Comparison of ENCODE assay signal across 9 mouse cellular contexts in the genomic region with DNA sequence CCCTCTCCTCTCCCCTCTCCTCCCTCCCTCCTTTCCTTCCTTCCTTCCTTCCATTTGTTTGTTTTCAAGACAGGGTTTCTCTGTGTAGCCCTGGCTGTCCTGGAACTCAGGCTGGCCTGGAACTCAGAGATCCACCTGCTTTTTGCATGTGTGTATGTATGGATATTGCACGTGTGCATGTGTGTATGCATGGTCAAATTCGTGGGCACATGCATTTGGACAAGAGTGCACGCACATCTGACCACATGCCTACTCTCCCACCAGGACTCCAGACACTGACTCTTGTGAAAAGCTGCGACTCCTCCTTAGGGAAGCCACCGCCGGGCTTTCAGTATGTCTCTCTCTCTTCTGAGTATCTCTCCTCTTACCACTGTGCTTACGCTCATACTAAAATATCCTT. TPM values are rescaled to one million over a fixed set of nuclear protein-coding genes. Genes with fewer than 3 reads are reported as not detected.
DNase-seq lines count a peak whose midpoint lies in the region; ATAC-seq and TF ChIP-seq lines count a peak whose summit lies in the region.
"Had no signal": no experiment of that assay in that cellular context is flagged by ENCODE, and none has a peak within 500 bp of the region (broad histone marks: within the 10 kb centered on the region; RNA-seq: fewer than 3 reads in every experiment).

No protein-coding gene starts in this region.

- no peaks in the 10 kb centered on the region for H3K9me3 ChIP-seq in heart, postnatal 0 days (replicated peaks; ENCODE audit: control insufficient read depth, low read length)
- H3K9me3 ChIP-seq in heart, embryonic 11.5 days (replicated peaks; ENCODE audit: control insufficient read depth, low read length): no peaks in the 10 kb centered on the region
- H3K9me3 ChIP-seq in midbrain, embryonic 10.5 days (replicated peaks): no peaks in the 10 kb centered on the region
- H3K9me3 ChIP-seq in midbrain, embryonic 15.5 days: no peaks in the 10 kb centered on the region
- no peaks in the 10 kb centered on the region for H3K9me3 ChIP-seq in liver, embryonic 16.5 days (replicated peaks; ENCODE audit: control insufficient read depth, low read length)
- H3K9me3 ChIP-seq: G1E; neural tube, embryonic 13.5 days had no signal

- ATAC-seq in heart, postnatal 0 days (ENCODE audit: insufficient read depth, low read depth): no peak
- ATAC-seq in heart, embryonic 11.5 days (replicated peaks; ENCODE audit: insufficient number of reproducible peaks, low FRiP score, low TSS enrichment): no peak
- ATAC-seq in midbrain, embryonic 15.5 days (replicated peaks): no peak
- no peak for ATAC-seq in liver, embryonic 16.5 days (ENCODE audit: low read depth)

- peak; percentile 21 for DNase-seq in heart, postnatal 0 days (ENCODE audit: low spot score)
- no peak for DNase-seq in midbrain, embryonic 10.5 days (ENCODE audit: low spot score)
- no peak for DNase-seq in right cerebral cortex, postnatal 10 days (ENCODE audit: low spot score in 2 of 2)

- H3K4me1 ChIP-seq in heart, postnatal 0 days (ENCODE audit: control insufficient read depth, insufficient read depth): peaks cover 21% of the 10 kb centered on the region
- H3K4me1 ChIP-seq in heart, embryonic 11.5 days (ENCODE audit: control insufficient read depth, insufficient read depth, low read length): peaks cover 12% of the 10 kb centered on the region; the same call in 1 of the 2 replicates
- H3K4me1 ChIP-seq in midbrain, embryonic 10.5 days: peaks cover 31% of the 10 kb centered on the region
- 0 out of 2 replicates have a peak, but pooled peaks cover 4% of the 10 kb centered on the region for H3K4me1 ChIP-seq in midbrain, embryonic 15.5 days
- H3K4me1 ChIP-seq in cortical plate, adult 2 months (ENCODE audit: control insufficient read depth, insufficient read depth, low read length): no peaks in the 10 kb centered on the region; the same call in 1 of the 2 replicates
- peaks cover 4% of the 10 kb centered on the region for H3K4me1 ChIP-seq in liver, embryonic 16.5 days (ENCODE audit: control insufficient read depth, low read depth, low read length)

- peak overlapping the region; percentile 90 for H3K27ac ChIP-seq in heart, postnatal 0 days (ENCODE audit: low read depth)
- H3K27ac ChIP-seq in heart, embryonic 11.5 days (ENCODE audit: low read depth, low read length): no peak overlapping the region
- H3K27ac ChIP-seq in midbrain, embryonic 10.5 days (replicated peaks): peak overlapping the region; percentile 87
- H3K27ac ChIP-seq in midbrain, embryonic 15.5 days: no peak overlapping the region
- H3K27ac ChIP-seq in cortical plate, adult 2 months (ENCODE audit: insufficient read depth, low read length): peak overlapping the region; percentile 79
- no peak overlapping the region for H3K27ac ChIP-seq in liver, embryonic 16.5 days (ENCODE audit: low read length)
- H3K27ac ChIP-seq: neural tube, embryonic 13.5 days had no signal

- H3K4me3 ChIP-seq in heart, postnatal 0 days (ENCODE audit: low read depth, low read length): no peak overlapping the region
- no peak overlapping the region for H3K4me3 ChIP-seq in heart, embryonic 11.5 days (ENCODE audit: low read depth, low read length)
- H3K4me3 ChIP-seq in midbrain, embryonic 10.5 days: peak overlapping the region; percentile 39
- H3K4me3 ChIP-seq in midbrain, embryonic 15.5 days: no peak overlapping the region
- 0 out of 2 replicates have a peak overlapping the region, but pooled peaks have one; percentile 0 for H3K4me3 ChIP-seq in cortical plate, adult 2 months (ENCODE audit: insufficient read depth, low read length)
- H3K4me3 ChIP-seq in liver, embryonic 16.5 days (ENCODE audit: low read depth, low read length): no peak overlapping the region
- H3K4me3 ChIP-seq: neural tube, embryonic 13.5 days had no signal

- H3K4me2 ChIP-seq in heart, postnatal 0 days (ENCODE audit: low read depth, low read length): no peak overlapping the region
- no peak overlapping the region for H3K4me2 ChIP-seq in heart, embryonic 11.5 days
- no peak overlapping the region for H3K4me2 ChIP-seq in midbrain, embryonic 15.5 days
- H3K4me2 ChIP-seq in liver, embryonic 16.5 days (ENCODE audit: low read depth, low read length): peak overlapping the region; percentile 59; the same call in 1 of the 2 replicates

- no peak for TF ChIP-seq POLR2A in cortical plate, adult 2 months (IDR thresholded peaks at IDR 0.05; ENCODE audit: extremely low read depth, insufficient read depth, low read length)

- no peak for TF ChIP-seq EP300 in heart, postnatal 0 days (IDR thresholded peaks at IDR 0.05; ENCODE audit: low read depth)

- 72% methylated on average over 7 of the region's 7 CpGs for WGBS in heart, postnatal 0 days
- WGBS in heart, embryonic 11.5 days (ENCODE audit: insufficient replicate concordance): 73% methylated on average over 7 of the region's 7 CpGs
- WGBS in midbrain, embryonic 10.5 days: 53% methylated on average over 7 of the region's 7 CpGs
- 55% methylated on average over 7 of the region's 7 CpGs for WGBS in midbrain, embryonic 15.5 days
- 57% methylated on average over 7 of the region's 7 CpGs for WGBS in liver, embryonic 16.5 days (ENCODE audit: insufficient replicate concordance)

- no peak for TF ChIP-seq CTCF in heart, postnatal 0 days (IDR thresholded peaks at IDR 0.05; ENCODE audit: low read depth)
- no peak for TF ChIP-seq CTCF in cortical plate, adult 2 months (IDR thresholded peaks at IDR 0.05; ENCODE audit: extremely low read depth, insufficient read depth, low read length)

- no peaks in the 10 kb centered on the region for H3K27me3 ChIP-seq in heart, postnatal 0 days (ENCODE audit: control insufficient read depth, insufficient read depth, low read length)
- no peaks in the 10 kb centered on the region for H3K27me3 ChIP-seq in heart, embryonic 11.5 days (ENCODE audit: control insufficient read depth, insufficient read depth, low read length)
- H3K27me3 ChIP-seq in midbrain, embryonic 10.5 days (ENCODE audit: low read depth, poor library complexity, severe bottlenecking): peaks cover 35% of the 10 kb centered on the region
- H3K27me3 ChIP-seq in midbrain, embryonic 15.5 days (replicated peaks): no peaks in the 10 kb centered on the region
- H3K27me3 ChIP-seq in liver, embryonic 16.5 days (ENCODE audit: control insufficient read depth, insufficient read depth, low read depth, low read length): no peaks in the 10 kb centered on the region
- H3K27me3 ChIP-seq: neural tube, embryonic 13.5 days had no signal

- H3K9ac ChIP-seq in heart, postnatal 0 days (replicated peaks; ENCODE audit: low read depth, low read length): no peak overlapping the region
- no peak overlapping the region for H3K9ac ChIP-seq in heart, embryonic 11.5 days (ENCODE audit: low read depth, low read length)
- no peak overlapping the region for H3K9ac ChIP-seq in midbrain, embryonic 15.5 days
- no peak overlapping the region for H3K9ac ChIP-seq in liver, embryonic 16.5 days (ENCODE audit: low read depth, low read length)

- H3K36me3 ChIP-seq in heart, postnatal 0 days (replicated peaks; ENCODE audit: control insufficient read depth, insufficient read depth, low read length): no peaks in the 10 kb centered on the region
- H3K36me3 ChIP-seq in heart, embryonic 11.5 days (ENCODE audit: control insufficient read depth, insufficient read depth, low read length): no peaks in the 10 kb centered on the region
- no peaks in the 10 kb centered on the region for H3K36me3 ChIP-seq in midbrain, embryonic 10.5 days
- no peaks in the 10 kb centered on the region for H3K36me3 ChIP-seq in midbrain, embryonic 15.5 days (replicated peaks)
- no peaks in the 10 kb centered on the region for H3K36me3 ChIP-seq in liver, embryonic 16.5 days (ENCODE audit: control insufficient read depth, insufficient read depth)
- H3K36me3 ChIP-seq: G1E; neural tube, embryonic 13.5 days had no signal

RNA-seq across cellular contexts. Expression of gene Adipor2, which starts 0.3 kb away (rescaled TPM):
- 55.0 and 62.5 TPM in 2 replicates for total RNA-seq in heart, postnatal 0 days (2014; rRNA removed; ENCODE audit: low replicate concordance)
- 42.4 and 42.9 TPM in 2 replicates for polyA plus RNA-seq in heart, postnatal 0 days (2015; fragmentation: Nextera tagmentation; extraction: Ambion mirVana)
- 11.5 and 22.6 TPM in 2 replicates for polyA plus RNA-seq in heart, embryonic 11.5 days (2014; fragmentation: Nextera tagmentation; extraction: Ambion mirVana)
- 36.9 and 37.1 TPM in 2 replicates for polyA plus RNA-seq in midbrain, embryonic 10.5 days (2016; fragmentation: Nextera tagmentation; extraction: Ambion mirVana)
- polyA plus RNA-seq in midbrain, embryonic 15.5 days (2015; fragmentation: Nextera tagmentation; extraction: Ambion mirVana): 39.2 and 39.3 TPM in 2 replicates
- 37.7 and 38.0 TPM in 2 replicates for polyA plus RNA-seq in cortical plate, adult 2 months (2012; rRNA removed)
- polyA plus RNA-seq in liver, embryonic 16.5 days (2015; fragmentation: Nextera tagmentation; extraction: Ambion mirVana): 29.4 and 35.2 TPM in 2 replicates

Comparison
In these comparisons a context has a peak if more than half of its experiments do, and no peak if none do; other contexts are left out.
1. H3K27ac ChIP-seq: peak in heart, postnatal 0 days (single experiment), midbrain, embryonic 10.5 days (single experiment) and cortical plate, adult 2 months (single experiment); none in heart, embryonic 11.5 days (single experiment), midbrain, embryonic 15.5 days (single experiment) and liver, embryonic 16.5 days (single experiment).
2. H3K4me3 ChIP-seq: peak in midbrain, embryonic 10.5 days (single experiment) and cortical plate, adult 2 months (single experiment); none in heart, postnatal 0 days (single experiment), heart, embryonic 11.5 days (single experiment), midbrain, embryonic 15.5 days (single experiment) and liver, embryonic 16.5 days (single experiment).